Comparison of ENCODE assay signal across 10 mouse cellular contexts in genomic region chr10:78067226-78067625, GRCm38 (mm10). TPM values are rescaled to one million over a fixed set of nuclear protein-coding genes. Genes with fewer than 3 reads are reported as not detected.
DNase-seq lines count a peak whose midpoint lies in the region; ATAC-seq lines count a peak whose summit lies in the region.
"Had no signal": no experiment of that assay in that cellular context is flagged by ENCODE, and none has a peak within 500 bp of the region (broad histone marks: within the 10 kb centered on the region; RNA-seq: fewer than 3 reads in every experiment).

No protein-coding gene starts in this region.

- H3K4me1 ChIP-seq in kidney, embryonic 15.5 days, result peaks cover 15% of the 10 kb centered on the region

- no peak overlapping the region for H3K4me2 ChIP-seq in kidney, embryonic 15.5 days
- H3K4me2 ChIP-seq: heart, embryonic 13.5 days had no signal

- no peak overlapping the region for H3K4me3 ChIP-seq in kidney, embryonic 15.5 days (replicated peaks)
- H3K4me3 ChIP-seq: heart, embryonic 13.5 days had no signal

- H3K27ac ChIP-seq in kidney, embryonic 15.5 days, result no peak overlapping the region
- H3K27ac ChIP-seq: heart, embryonic 13.5 days had no signal

- H3K9me3 ChIP-seq in kidney, embryonic 15.5 days (replicated peaks), result no peaks in the 10 kb centered on the region
- H3K9me3 ChIP-seq: heart, embryonic 13.5 days had no signal

- 40% methylated on average over 4 of the region's 4 CpGs for WGBS in kidney, embryonic 15.5 days

- H3K9ac ChIP-seq in kidney, embryonic 15.5 days, result no peak overlapping the region
- H3K9ac ChIP-seq: heart, embryonic 13.5 days had no signal

- ATAC-seq in kidney, embryonic 15.5 days (replicated peaks; ENCODE audit: low FRiP score), result 0 out of 2 replicates have a peak, but pooled peaks have one; percentile 7

- peaks cover 14% of the 10 kb centered on the region; the same call in 1 of the 2 replicates for H3K27me3 ChIP-seq in kidney, embryonic 15.5 days
- no peaks in the 10 kb centered on the region for H3K27me3 ChIP-seq in splenic B cell, adult 2 months (ENCODE audit: control insufficient read depth, insufficient read depth, low read length, poor library complexity, severe bottlenecking)

- 0 out of 2 replicates have a peak, but pooled peaks cover 3% of the 10 kb centered on the region for H3K36me3 ChIP-seq in kidney, embryonic 15.5 days
- H3K36me3 ChIP-seq in splenic B cell, adult 2 months (ENCODE audit: control insufficient read depth, insufficient read depth, low read length, poor library complexity, severe bottlenecking), result peaks cover 19% of the 10 kb centered on the region
- H3K36me3 ChIP-seq: heart, embryonic 13.5 days had no signal

- DNase-seq in adrenal gland, postnatal 10 days, result peak; percentile 26
- no peak for DNase-seq in adrenal gland, adult 18-20 months (ENCODE audit: low spot score in 2 of 2)
- peak; percentile 15 for DNase-seq in right cerebral cortex, postnatal 14 days
- no peak for DNase-seq in right cerebral cortex, postnatal 36 days (ENCODE audit: low spot score in 2 of 2)
- DNase-seq in splenic B cell, adult 2 months (ENCODE audit: low read depth, low spot score), result peak; percentile 69
- no peak for DNase-seq in adrenal gland, adult 8-10 months
- no peak for DNase-seq in urinary bladder, adult 2 months (ENCODE audit: low spot score)
- DNase-seq: cerebellum, adult 9-10 months had no signal

RNA-seq across cellular contexts. Expression of gene Icosl, which starts 1.9 kb away (rescaled TPM):
- 10 to 100 TPM in 1 of 2 experiments, 1 to 10 TPM in 1; 8.6 to 12.6 TPM for total RNA-seq in adrenal gland, postnatal 10 days (2021)
- total RNA-seq in adrenal gland, adult 18-20 months (2021), result 10 to 100 TPM; 13.2 to 18.2 TPM
- polyA plus RNA-seq in kidney, embryonic 15.5 days (2015; fragmentation: Nextera tagmentation; extraction: Ambion mirVana), result 5.6 and 7.1 TPM in 2 replicates
- total RNA-seq in adrenal gland, adult 8-10 months (2022), result 10 to 100 TPM; 17.7 to 20.6 (median 18.7) TPM
- 42.6 and 42.8 TPM in 2 replicates for polyA plus RNA-seq in urinary bladder, adult 2 months (2012; rRNA removed)

RNA-seq across cellular contexts. Expression of gene Aire, which starts 23.8 kb away (rescaled TPM):
- under 1 TPM in 1 of 2 experiments, not detected in 1; 0.12 TPM for total RNA-seq in adrenal gland, postnatal 10 days (2021)
- not detected for total RNA-seq in adrenal gland, adult 18-20 months (2021)
- 1.6 TPM in 2 replicates for polyA plus RNA-seq in kidney, embryonic 15.5 days (2015; fragmentation: Nextera tagmentation; extraction: Ambion mirVana)
- not detected for total RNA-seq in adrenal gland, adult 8-10 months (2022)
- 1.0 and 1.7 TPM in 2 replicates for polyA plus RNA-seq in urinary bladder, adult 2 months (2012; rRNA removed)
- polyA plus RNA-seq: heart, embryonic 13.5 days had no signal

RNA-seq across cellular contexts. Expression of gene Dnmt3l, which starts 25.5 kb away (rescaled TPM):
- 1 to 10 TPM; 2.4 to 6.4 TPM for total RNA-seq in adrenal gland, postnatal 10 days (2021)
- total RNA-seq in adrenal gland, adult 18-20 months (2021), result 10 to 100 TPM in 1 of 2 experiments, 1 to 10 TPM in 1; 4.4 to 24.4 TPM
- 0.68 and 1.1 TPM in 2 replicates for polyA plus RNA-seq in kidney, embryonic 15.5 days (2015; fragmentation: Nextera tagmentation; extraction: Ambion mirVana)
- 10 to 100 TPM in 3 of 4 experiments, 1 to 10 TPM in 1; 4.3 to 41.2 (median 20.8) TPM for total RNA-seq in adrenal gland, adult 8-10 months (2022)
- polyA plus RNA-seq in urinary bladder, adult 2 months (2012; rRNA removed), result 43.8 and 60.7 TPM in 2 replicates

RNA-seq across cellular contexts. Expression of gene Pfkl, which starts 57.3 kb away (rescaled TPM):
- 100 to 1,000 TPM; 142 to 172 TPM for total RNA-seq in adrenal gland, postnatal 10 days (2021)
- total RNA-seq in adrenal gland, adult 18-20 months (2021), result 100 to 1,000 TPM; 137 to 283 TPM
- 149 and 164 TPM in 2 replicates for polyA plus RNA-seq in kidney, embryonic 15.5 days (2015; fragmentation: Nextera tagmentation; extraction: Ambion mirVana)
- 100 to 1,000 TPM in 1 of 4 experiments, 10 to 100 TPM in 3; 79.7 to 108 (median 89.6) TPM for total RNA-seq in adrenal gland, adult 8-10 months (2022)
- 53.7 and 55.3 TPM in 2 replicates for polyA plus RNA-seq in urinary bladder, adult 2 months (2012; rRNA removed)

Comparison
In these comparisons a context has a peak if more than half of its experiments do, and no peak if none do; other contexts are left out.
1. DNase-seq: peak in adrenal gland, postnatal 10 days (single experiment), right cerebral cortex, postnatal 14 days (single experiment) and splenic B cell, adult 2 months (single experiment); none in adrenal gland, adult 18-20 months (0 of 2), right cerebral cortex, postnatal 36 days (0 of 2), adrenal gland, adult 8-10 months (single experiment) and urinary bladder, adult 2 months (single experiment).